Mouse (Mus musculus): Measurements from ENCODE around the gene Pcsk4. TPM values are rescaled to one million over a fixed set of nuclear protein-coding genes. Genes with fewer than 3 reads are reported as not detected.

Pcsk4 gene
- total RNA-seq (2021): 1 to 10 TPM; 2.3 to 2.8 TPM

DNA sequence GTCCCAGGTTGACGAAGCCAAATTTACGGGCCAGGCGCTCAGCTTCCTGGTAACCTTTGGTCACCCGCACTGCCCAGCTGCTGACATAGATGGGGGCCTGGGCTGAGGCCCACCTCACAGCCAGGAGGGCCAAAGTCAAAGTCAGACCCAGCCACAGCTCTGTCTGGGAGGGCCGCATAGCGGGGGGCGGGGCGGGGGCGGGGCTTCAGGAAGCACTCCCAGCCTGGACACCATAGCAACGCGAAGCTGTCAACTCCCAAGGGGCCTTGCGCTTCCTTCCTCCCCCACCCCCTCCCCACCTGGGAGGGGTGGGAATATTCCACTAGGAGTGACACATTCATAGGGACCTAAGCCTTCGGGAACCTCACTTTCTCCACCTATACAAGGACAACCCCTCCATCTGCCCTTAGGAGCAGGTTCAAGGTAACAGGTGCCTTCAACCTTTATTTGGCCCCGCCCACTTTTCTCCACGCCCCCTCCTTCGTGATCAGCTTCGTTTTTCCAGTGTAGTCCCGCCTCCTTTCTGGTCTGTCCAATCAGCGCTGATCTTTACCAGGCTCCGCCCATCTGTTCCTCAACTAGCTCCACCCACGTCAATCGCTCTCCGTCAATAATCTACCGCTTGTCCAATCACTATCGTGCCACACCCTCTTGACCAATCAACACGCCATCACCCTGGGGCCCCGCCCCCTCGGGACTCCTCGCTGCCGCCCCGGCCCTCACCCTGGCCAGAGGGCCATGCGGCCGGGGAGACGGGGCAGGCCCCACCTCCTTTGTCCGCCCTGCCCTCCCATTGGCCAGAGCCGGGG is at the start of gene Pcsk4, which contains the start of gene Reep6:
Gene Pcsk4, minus strand, starts transcription at position 226 of the 809 bp plus-strand sequence.
Gene Reep6, plus strand, starts transcription at position 681 of the 809 bp plus-strand sequence.
- DNase-seq (ENCODE audit: extremely low spot score in 1 of 2, low spot score in 1 of 2): peak; percentile 77 to 87

GRCm38 (mm10) chr10:80377716-80378115 is 48.4 kb upstream of the Pcsk4 start:
- no peak for DNase-seq (ENCODE audit: extremely low spot score in 1 of 2, low spot score in 1 of 2)

DNA sequence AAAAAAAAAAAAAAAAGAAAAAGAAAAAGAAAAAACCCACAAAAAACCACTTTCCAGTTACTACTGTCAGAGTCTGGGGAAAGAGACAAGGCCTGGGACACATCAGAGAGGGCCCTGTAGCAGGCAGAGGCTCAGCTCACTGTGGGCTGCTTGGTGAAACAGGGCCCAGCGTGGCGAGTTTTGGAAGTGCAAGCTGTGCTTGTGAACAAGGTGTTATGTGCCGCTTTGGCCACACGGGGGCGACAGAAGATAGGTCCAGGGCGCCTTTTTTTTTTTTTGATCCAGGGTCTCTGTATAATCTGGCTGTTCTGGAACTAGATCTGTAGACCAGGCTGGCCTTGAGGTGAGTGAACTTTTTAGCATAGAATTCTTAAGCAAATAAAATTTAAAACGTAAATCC is 46.9 kb upstream of the Pcsk4 start:
- DNase-seq (ENCODE audit: extremely low spot score in 1 of 2, low spot score in 1 of 2): peak; percentile 81 to 98

DNA sequence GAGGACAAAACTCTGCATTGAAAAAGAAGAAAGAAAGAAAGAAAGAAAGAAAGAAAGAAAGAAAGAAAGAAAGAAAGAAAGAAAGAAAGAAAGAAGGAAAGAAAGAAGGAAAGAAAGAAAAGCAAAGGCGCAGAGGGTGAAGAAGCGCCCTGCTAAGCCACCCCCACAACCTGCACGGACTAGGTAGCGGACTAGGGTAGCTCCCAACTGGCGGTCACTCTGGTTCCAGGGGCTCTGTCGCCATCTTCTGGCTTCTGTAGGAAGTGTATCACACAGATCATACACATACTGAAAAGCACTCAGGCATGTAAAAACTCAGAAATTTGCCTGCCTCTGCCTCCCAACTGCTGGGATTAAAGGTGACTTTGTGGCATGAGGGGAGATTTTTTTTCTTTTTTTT is 44.8 kb upstream of the Pcsk4 start:
- DNase-seq (ENCODE audit: extremely low spot score in 1 of 2, low spot score in 1 of 2): peak; percentile 44 to 81

DNA sequence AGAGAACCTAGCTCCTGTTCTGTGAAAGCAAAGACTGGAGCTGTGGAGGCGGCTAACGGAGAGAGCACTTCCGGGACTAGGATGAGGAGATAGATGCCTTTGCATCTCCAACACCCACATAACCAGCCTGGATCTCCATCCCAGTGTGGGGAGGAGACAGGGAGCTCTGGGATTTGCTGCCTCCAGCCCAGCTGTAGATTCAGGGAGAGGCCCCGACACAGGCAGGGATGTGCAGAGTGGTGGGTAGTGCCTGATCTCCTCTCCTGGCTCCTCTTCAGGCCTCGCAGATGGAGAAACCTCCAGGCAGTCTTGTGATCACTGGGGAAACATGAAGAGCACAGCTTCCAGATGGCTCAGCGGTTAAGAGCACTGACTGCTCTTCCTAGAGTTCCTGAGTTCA is 43.4 kb upstream of the Pcsk4 start:
- DNase-seq (ENCODE audit: extremely low spot score in 1 of 2, low spot score in 1 of 2): no peak

DNA sequence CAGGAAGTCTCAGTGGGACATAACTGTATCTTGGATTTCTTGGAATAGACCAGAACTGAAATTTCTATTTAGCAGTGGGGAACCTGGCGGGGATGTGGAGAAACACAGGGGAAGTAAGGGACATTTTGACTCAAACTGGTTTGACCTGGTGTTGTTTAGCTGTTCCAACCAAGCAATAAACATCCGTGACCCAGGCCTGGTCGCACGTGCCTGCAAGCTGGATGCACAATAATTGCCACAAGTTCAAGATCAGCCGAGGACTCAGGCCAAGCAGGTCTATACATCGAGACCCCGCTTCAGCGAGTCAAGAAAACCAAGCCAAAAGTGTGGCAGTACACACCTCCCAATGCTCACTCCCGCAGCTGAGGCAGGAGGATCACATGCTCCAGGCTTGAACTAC is 42.7 kb upstream of the Pcsk4 start:
- no peak for DNase-seq (ENCODE audit: extremely low spot score in 1 of 2, low spot score in 1 of 2)

DNA sequence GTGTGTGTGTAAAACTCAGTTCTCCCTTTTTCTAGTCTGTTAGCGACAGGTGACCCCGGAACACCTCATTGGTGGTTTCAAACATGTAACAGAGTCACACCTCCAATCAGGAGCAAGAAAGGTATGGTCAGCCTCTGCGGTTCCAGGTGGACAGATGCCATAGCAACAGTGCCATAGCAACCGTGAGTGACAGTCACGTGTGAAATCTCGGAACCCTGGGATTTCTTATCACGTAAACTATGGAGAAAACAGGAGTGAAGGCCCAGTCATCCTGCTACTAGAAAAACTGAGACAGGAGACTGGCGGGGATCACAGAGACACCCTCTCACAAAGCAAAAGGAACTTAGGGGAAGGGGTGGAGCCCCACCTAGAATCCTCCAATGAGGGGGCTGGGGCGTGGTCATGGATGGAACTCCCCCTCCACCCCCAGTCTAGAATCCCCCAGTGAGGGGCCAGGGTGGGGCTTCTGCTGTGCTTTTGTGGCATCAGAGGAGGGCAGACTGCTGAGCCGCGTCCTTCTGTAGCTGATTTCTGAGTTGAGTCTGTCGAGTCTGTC is 42.2 kb upstream of the Pcsk4 start:
- no peak for DNase-seq (ENCODE audit: extremely low spot score in 1 of 2, low spot score in 1 of 2)

DNA sequence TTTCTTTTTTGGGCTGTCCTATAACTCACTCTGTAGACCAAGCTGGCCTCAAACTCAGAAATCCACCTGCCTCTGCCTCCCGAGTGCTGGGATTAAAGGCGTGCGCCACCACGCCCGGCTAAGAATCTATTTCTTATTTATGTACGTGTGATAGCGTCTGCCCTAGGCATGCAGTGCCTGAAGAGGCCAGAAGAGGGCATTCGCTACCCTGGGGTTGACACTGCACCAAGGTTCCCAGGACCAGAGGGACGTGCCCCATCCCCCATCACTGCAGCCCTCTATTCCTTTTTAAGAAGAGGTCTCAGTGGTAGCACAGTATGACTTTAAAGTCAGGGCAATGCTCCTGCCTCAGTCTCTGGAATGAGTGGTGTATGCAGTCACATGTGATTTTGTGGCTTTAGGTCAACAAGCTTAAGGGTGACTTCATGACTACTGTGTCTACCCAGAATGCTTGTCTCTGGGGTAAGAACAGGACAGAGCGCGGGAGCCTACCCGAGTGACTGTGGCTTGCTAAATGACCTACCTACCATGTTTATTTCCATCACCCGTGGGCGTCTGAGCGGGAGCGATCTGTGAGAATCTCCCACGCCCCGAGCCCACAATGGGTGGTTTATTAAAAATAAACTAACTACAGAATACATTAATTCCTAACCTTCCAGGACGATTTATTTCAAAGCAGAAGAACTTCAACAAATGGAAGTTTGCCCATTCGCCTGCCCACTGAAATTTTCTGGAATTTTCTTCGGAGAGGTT is 40.9 kb upstream of the Pcsk4 start:
- no peak for DNase-seq (ENCODE audit: extremely low spot score in 1 of 2, low spot score in 1 of 2)

- DNase-seq (ENCODE audit: extremely low spot score in 1 of 2, low spot score in 1 of 2): no peak
These were observed 39.1 kb upstream of the Pcsk4 start for GRCm38 (mm10) chr10:80368392-80368791.

DNA sequence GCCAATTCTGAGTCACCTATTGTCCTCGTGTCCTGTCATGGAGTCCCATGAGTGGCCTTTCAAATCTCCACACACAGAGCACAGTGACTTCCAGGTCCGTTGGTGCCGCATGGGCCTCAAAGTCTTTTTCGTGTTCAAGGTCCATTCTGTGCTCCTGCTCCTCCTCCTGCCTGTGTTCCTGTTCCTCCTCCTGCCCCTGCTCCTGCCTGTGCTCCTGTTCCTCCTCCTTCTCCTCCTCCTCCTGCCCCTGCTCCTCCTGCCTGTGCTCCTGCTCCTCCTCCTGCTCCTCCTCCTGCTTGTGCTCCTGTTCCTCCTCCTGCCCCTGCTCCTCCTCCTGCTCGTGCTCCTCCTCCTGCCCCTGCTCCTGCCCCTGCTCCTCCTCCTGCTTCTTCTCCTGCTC is 38.7 kb upstream of the Pcsk4 start:
- DNase-seq (ENCODE audit: extremely low spot score in 1 of 2, low spot score in 1 of 2): no peak

GRCm38 (mm10) chr10:80365736-80366135 is 36.4 kb upstream of the Pcsk4 start:
- no peak for DNase-seq (ENCODE audit: extremely low spot score in 1 of 2, low spot score in 1 of 2)

DNA sequence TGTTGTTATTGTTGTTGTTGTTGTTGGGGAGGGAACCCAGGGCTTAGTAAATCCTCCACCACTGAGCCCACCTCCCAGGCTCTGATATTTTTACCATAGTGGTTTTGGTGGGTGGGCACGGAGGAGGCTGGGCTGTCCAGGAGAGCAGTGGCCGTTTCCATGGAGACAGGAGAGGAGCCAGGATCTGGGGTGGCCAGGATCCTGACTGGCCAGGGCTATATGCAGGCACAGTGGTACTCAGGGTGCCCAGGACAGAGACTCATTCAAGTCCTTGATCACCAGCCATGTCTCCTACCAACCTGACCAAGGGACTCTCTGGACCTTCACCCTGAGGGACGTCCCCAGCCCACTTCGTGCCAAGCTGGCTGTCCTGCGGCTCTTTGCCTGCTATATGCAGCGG is 34.4 kb upstream of the Pcsk4 start:
- DNase-seq (ENCODE audit: extremely low spot score in 1 of 2, low spot score in 1 of 2): no peak

GRCm38 (mm10) chr10:80357994-80358639 is 28.8 kb upstream of the Pcsk4 start:
- no peak for DNase-seq (ENCODE audit: extremely low spot score in 1 of 2, low spot score in 1 of 2)

- no peak for DNase-seq (ENCODE audit: extremely low spot score in 1 of 2, low spot score in 1 of 2)
These were observed 28.0 kb upstream of the Pcsk4 start for GRCm38 (mm10) chr10:80357336-80357735.

GRCm38 (mm10) chr10:80356737-80357136 is 27.4 kb upstream of the Pcsk4 start:
- DNase-seq (ENCODE audit: extremely low spot score in 1 of 2, low spot score in 1 of 2): no peak

GRCm38 (mm10) chr10:80356001-80356682 is 26.8 kb upstream of the Pcsk4 start, which contains the start of gene Plk5:
Gene Plk5 (plus strand): TSS chr10:80356459.
- DNase-seq (ENCODE audit: extremely low spot score in 1 of 2, low spot score in 1 of 2): no peak

DNA sequence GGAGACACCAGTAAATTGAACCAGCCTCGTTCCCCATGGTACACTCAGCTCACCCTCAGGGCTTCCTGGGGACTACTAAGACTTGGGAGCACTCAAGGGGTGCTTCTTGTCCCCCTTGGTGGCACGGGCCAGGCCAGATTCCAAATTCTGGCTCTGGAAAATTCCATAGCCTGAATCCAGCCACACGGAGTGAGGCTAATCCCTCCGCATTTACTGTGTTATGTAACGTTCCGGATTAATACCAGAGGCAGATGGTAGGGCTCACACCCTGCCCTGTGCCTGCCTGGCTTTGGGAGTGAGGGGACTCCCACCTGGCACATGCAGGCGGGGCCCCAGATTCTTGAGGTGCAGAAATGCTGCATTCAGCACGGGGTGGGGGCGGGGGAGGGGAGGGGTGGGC is 26.1 kb upstream of the Pcsk4 start:
- no peak for DNase-seq (ENCODE audit: extremely low spot score in 1 of 2, low spot score in 1 of 2)

DNA sequence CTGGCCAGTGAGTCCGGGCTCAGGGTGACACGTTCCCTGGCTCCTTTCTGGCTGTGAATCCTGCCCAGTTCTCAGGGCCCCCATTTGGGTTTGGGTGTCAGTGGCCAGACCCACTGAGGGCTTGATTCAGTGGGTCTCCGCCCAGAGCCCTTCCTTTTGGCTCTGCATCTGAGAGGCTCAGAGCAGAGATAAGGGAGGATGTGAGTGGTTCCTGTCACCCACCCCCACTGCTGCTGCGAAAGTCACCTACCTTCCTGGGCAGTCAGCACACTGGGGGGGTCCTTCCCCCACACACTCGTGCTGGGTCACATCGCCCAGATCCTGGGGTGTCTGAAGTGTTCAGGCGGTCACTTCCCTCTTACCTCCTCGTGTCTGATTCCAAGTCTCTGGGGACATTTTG is 23.4 kb upstream of the Pcsk4 start:
- no peak for DNase-seq (ENCODE audit: extremely low spot score in 1 of 2, low spot score in 1 of 2)

DNA sequence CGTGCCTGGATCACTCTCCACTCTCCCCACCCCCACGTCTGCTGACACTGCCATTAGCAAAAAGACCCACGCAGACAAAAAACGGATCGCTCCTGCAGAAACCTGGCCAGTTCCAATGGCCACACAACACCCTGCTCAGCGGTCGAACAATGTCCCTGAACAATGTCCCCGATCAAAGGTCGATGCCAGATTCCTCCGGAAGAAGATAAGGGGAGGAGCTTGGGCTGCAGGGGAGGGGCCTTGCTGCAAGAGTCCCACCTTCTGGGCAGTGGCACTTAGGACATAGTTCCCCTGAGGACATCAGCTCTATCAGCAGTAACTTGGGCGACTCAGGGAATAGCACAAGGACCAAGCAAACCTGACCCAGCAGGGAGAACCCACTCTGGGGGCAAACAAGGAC is 22.6 kb upstream of the Pcsk4 start:
- no peak for DNase-seq (ENCODE audit: extremely low spot score in 1 of 2, low spot score in 1 of 2)

- peak; percentile 83 to 97 for DNase-seq (ENCODE audit: extremely low spot score in 1 of 2, low spot score in 1 of 2)
These were observed 21.0 kb upstream of the Pcsk4 start for GRCm38 (mm10) chr10:80350292-80350691.

All from layer of hippocampus, postnatal 25 days (tissue).